Mouse (Mus musculus) heart, embryonic 14.5 days (tissue): ENCODE data around the gene Eif4b. TPM values are rescaled to one million over a fixed set of nuclear protein-coding genes. Genes with fewer than 3 reads are reported as not detected.

Experiments
- ATAC-seq: fragments of 200-750 bp; cut with Nextera tagmentation; 2 replicates; pipeline ENCODE4 v1.8.0; 2017; ENCODE audit warnings: low read depth, moderate TSS enrichment; ENCODE audit not compliant: insufficient number of reproducible peaks, insufficient read depth, low FRiP score
- H3K27ac ChIP-seq, 2 experiments: fragments of 200-500 bp in 1 of 2; fragments of 300-500 bp in 1 of 2; sonication (generic) in 1 of 2; replicated peaks in 1 of 2; 2 replicates each; pipeline ENCODE4 v1.5.1; 2012 to 2014; ENCODE audit warnings: low read depth in 2 of 2, low read length in 2 of 2, control low read depth in 1 of 2, mild to moderate bottlenecking in 1 of 2, mixed read lengths in 1 of 2; ENCODE audit not compliant: control insufficient read depth in 1 of 2, insufficient read depth in 1 of 2
- H3K27me3 ChIP-seq: fragments of 300-500 bp; sonication (generic); 2 replicates; pipeline ENCODE4 v1.6.1; 2014; ENCODE audit warnings: mild to moderate bottlenecking, low read length, control low read depth; ENCODE audit not compliant: control insufficient read depth, insufficient read depth
- H3K36me3 ChIP-seq: fragments of 300-500 bp; sonication (generic); 2 replicates; pipeline ENCODE4 v1.6.1; 2014; ENCODE audit warnings: mild to moderate bottlenecking, control low read depth, low read length, mixed read lengths; ENCODE audit not compliant: control insufficient read depth, insufficient read depth
- H3K4me1 ChIP-seq, 2 experiments: fragments of 200-500 bp in 1 of 2; fragments of 300-500 bp in 1 of 2; sonication (generic) in 1 of 2; 2 replicates each; pipeline ENCODE4 v1.6.1; 2012 to 2014; ENCODE audit warnings: low read length in 2 of 2, control low read depth in 1 of 2, mixed read lengths in 1 of 2; ENCODE audit not compliant: control insufficient read depth in 2 of 2, insufficient read depth in 2 of 2
- H3K4me2 ChIP-seq: fragments of 300-500 bp; sonication (generic); 2 replicates; pipeline ENCODE4 v1.6.1; 2014; ENCODE audit warnings: mild to moderate bottlenecking, low read length
- H3K4me3 ChIP-seq, 2 experiments: fragments of 200-500 bp in 1 of 2; fragments of 300-500 bp in 1 of 2; sonication (generic) in 1 of 2; 2 replicates each; pipeline ENCODE4 v1.5.1; 2012 to 2014; ENCODE audit warnings: low read length in 2 of 2, mild to moderate bottlenecking in 2 of 2, control low read depth in 1 of 2, low read depth in 1 of 2, moderate library complexity in 1 of 2; ENCODE audit not compliant: control insufficient read depth in 1 of 2, insufficient read depth in 1 of 2
- H3K9ac ChIP-seq: fragments of 300-500 bp; sonication (generic); 2 replicates; pipeline ENCODE4 v1.6.1; 2014; ENCODE audit warnings: mild to moderate bottlenecking, low read length
- H3K9me3 ChIP-seq: fragments of 300-500 bp; sonication (generic); 2 replicates; pipeline ENCODE4 v1.6.1; 2016; ENCODE audit warnings: low read length, control low read depth; ENCODE audit not compliant: control insufficient read depth
- WGBS: fragments of 180-500 bp; shearing (Covaris S2); extraction: QIAGEN DNeasy Blood & Tissue Kit; methylation state at CpG from one replicate; pipeline ENCODE4 v1.1.7; 2014; 5-methylcytosine and 5-hydroxymethylcytosine counted together
- polyA plus RNA-seq: library from polyadenylated mRNA; unstranded; fragments of >200 nt; fragmentation: Nextera tagmentation; extraction: Ambion mirVana; gene quantifications from 2 replicates; pipeline ENCODE4 v1.2.1, GENCODE M21; 2014

The Eif4b gene
- polyA plus RNA-seq, 1 experiment from 2014 or later = 78.0 TPM

DNA sequence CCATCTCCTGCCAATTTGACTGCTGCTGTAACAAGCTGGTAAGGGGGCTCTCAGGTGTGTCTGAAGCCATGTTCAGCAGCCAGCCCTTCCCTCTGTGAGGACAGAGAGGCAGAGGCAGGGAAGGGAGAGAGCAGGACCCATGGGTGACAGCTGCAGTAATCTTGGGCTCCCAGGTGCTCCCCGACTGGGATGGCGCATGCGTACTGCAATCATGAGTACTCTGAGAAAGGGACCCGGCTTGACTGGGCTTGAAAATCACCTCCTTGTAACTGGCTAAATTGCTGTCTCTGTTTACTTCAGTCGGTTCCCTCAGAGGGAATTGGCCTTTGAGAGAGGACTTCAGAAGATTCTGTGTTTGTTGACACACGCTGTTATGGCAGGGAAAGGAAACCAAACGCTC, 31.6 kb upstream of the Eif4b start:
- Histone ChIP-seq H3K4me3 (no peak overlapping the region), H3K27me3 (no peaks in the 10 kb centered on the region), H3K4me2 (no peak overlapping the region), H3K27ac (no peak overlapping the region), H3K9me3 (no peaks in the 10 kb centered on the region), H3K4me1 (no peaks in the 10 kb centered on the region), H3K9ac (no peak overlapping the region), H3K36me3 (no peaks in the 10 kb centered on the region)
- WGBS = 66% methylated on average over 7 of the region's 7 CpGs
- ATAC-seq = no peak

DNA sequence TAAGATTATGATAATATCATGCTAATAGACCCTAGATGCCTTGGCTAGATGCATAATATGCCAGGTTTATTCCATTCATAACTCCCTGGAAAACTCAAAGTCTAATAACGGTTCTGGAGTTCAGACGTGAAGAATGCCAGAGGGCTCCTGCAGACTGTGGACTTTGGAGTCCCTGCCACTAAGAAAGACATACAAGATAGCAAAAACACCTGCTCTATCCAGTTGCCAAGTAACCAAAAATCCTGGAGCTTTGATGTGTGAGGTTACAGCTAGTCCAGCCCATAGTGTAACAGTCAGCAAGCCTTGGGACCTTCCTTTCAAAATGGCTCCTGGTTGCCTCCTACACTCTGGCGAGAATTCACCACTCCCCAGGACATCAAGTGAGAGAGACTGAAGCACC, 28.8 kb upstream of the Eif4b start:
- Histone ChIP-seq H3K4me3 (no peak overlapping the region), H3K9me3 (no peaks in the 10 kb centered on the region), H3K4me2 (no peak overlapping the region), H3K27me3 (no peaks in the 10 kb centered on the region), H3K27ac (no peak overlapping the region), H3K4me1 (no peaks in the 10 kb centered on the region), H3K9ac (no peak overlapping the region), H3K36me3 (no peaks in the 10 kb centered on the region)
- 79% methylated on average over 3 of the region's 3 CpGs for WGBS
- no peak for ATAC-seq

- H3K4me1 ChIP-seq = no peaks in the 10 kb centered on the region
- H3K27ac ChIP-seq = no peak overlapping the region
- H3K36me3 ChIP-seq = no peaks in the 10 kb centered on the region
- H3K9me3 ChIP-seq = no peaks in the 10 kb centered on the region
- no peak overlapping the region for H3K4me2 ChIP-seq
- H3K27me3 ChIP-seq = no peaks in the 10 kb centered on the region
- ATAC-seq = no peak
- H3K9ac ChIP-seq = no peak overlapping the region
- WGBS = 54% methylated on average over 10 of the region's 10 CpGs
- no peak overlapping the region for H3K4me3 ChIP-seq
These were observed 27.9 kb upstream of the Eif4b start for GRCm38 (mm10) chr15:102045691-102046090.

DNA sequence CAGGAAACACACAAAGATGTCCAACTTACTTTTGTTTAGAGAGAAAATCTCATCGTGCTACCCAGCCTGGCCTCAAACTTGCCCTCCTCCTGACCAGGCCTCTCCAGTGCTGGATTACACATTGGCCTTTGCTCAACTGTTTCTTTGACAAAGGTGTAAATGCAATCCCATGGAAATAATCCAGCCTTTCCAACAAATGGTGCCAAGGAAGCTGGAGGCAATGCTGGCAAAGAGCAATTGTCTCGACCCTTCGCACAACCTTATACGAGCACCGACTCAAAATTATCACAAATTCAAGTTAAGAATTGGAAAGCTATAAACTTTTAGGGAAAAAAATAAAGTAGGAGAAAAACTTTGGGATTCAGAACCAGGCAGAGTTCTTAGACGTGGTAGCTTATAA, 25.6 kb upstream of the Eif4b start:
- no peaks in the 10 kb centered on the region for H3K27me3 ChIP-seq
- H3K36me3 ChIP-seq = no peaks in the 10 kb centered on the region
- ATAC-seq = no peak
- H3K4me1 ChIP-seq = peaks cover 0 to 2% of the 10 kb centered on the region in 2 experiments; a peak in 1 of 4 replicates
- 80% methylated on average over 6 of the region's 6 CpGs for WGBS
- no peak overlapping the region for H3K27ac ChIP-seq
- no peak overlapping the region for H3K4me3 ChIP-seq
- H3K4me2 ChIP-seq = no peak overlapping the region
- H3K9me3 ChIP-seq = no peaks in the 10 kb centered on the region
- H3K9ac ChIP-seq = no peak overlapping the region

GRCm38 (mm10) chr15:102049871-102050270, 23.7 kb upstream of the Eif4b start:
- H3K27me3 ChIP-seq = no peaks in the 10 kb centered on the region
- no peaks in the 10 kb centered on the region for H3K9me3 ChIP-seq
- H3K9ac ChIP-seq = no peak overlapping the region
- H3K36me3 ChIP-seq = no peaks in the 10 kb centered on the region
- no peak overlapping the region for H3K4me2 ChIP-seq
- H3K27ac ChIP-seq = no peak overlapping the region
- H3K4me3 ChIP-seq = no peak overlapping the region
- ATAC-seq = no peak
- H3K4me1 ChIP-seq = peaks cover 0 to 2% of the 10 kb centered on the region in 2 experiments; a peak in 1 of 4 replicates

- Histone ChIP-seq H3K27ac (peak overlapping the region; percentile 6 to 31), H3K27me3 (no peaks in the 10 kb centered on the region), H3K4me3 (peak overlapping the region; percentile 45 to 54), H3K36me3 (no peaks in the 10 kb centered on the region), H3K4me2 (peak overlapping the region; percentile 81), H3K9me3 (no peaks in the 10 kb centered on the region), H3K4me1 (peaks cover 0 to 2% of the 10 kb centered on the region in 2 experiments; a peak in 1 of 4 replicates), H3K9ac (peak overlapping the region; percentile 71)
- under 1% methylated on average over 29 of the region's 33 CpGs for WGBS
- peak; percentile 61; the same call in 1 of the 2 replicates for ATAC-seq
These were observed 21.5 kb upstream of the Eif4b start for GRCm38 (mm10) chr15:102051920-102052683.

DNA sequence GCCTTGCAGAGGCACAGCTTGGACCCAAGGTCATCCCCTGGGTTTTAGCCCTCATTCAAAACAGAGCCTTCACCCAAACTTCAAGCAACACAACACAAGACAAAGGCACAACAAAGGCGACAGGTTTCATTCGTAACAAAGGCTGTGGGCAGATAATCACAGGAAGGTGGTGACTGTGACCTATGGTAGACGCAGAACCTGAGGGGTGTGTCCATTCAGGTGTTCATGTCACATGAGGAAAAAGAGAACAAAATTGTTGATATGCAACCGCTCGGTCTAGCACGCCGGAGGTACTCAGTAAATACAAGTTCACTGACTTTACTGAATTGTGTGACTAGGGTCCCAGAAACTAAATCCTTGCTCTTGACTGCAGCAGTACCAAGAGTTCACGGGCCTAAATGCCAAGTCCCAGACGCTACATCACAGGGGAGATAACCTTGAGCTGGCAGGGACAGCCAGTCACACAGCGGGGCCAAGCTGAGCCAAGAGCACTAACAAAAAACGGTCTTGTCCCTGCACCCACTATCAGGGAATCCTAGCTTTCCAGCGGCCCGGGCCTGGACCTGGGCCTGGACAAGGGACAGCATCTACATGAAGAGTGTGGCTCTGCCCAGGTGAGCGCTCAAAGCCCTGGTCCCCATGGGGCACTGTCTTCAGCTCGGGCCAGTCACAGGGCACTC, 16.9 kb upstream of the Eif4b start:
- no peak overlapping the region for H3K27ac ChIP-seq
- WGBS = 78% methylated on average over 15 of the region's 15 CpGs
- peaks cover 2 to 3% of the 10 kb centered on the region in 2 experiments; a peak in 2 of 4 replicates for H3K4me1 ChIP-seq
- no peaks in the 10 kb centered on the region for H3K36me3 ChIP-seq
- no peak for ATAC-seq
- H3K27me3 ChIP-seq = no peaks in the 10 kb centered on the region
- H3K4me3 ChIP-seq = no peak overlapping the region
- H3K9me3 ChIP-seq = no peaks in the 10 kb centered on the region
- no peak overlapping the region for H3K4me2 ChIP-seq
- no peak overlapping the region for H3K9ac ChIP-seq
